Mouse (Mus musculus) hindbrain, embryonic 14.5 days (tissue): ENCODE measurements around the gene Ptprb. TPM values are rescaled to one million over a fixed set of nuclear protein-coding genes. Genes with fewer than 3 reads are reported as not detected.

Source experiments
- ATAC-seq: fragments of 200-750 bp; cut with Nextera tagmentation; 2 replicates; pipeline ENCODE4 v1.8.0; 2017; ENCODE audit warnings: moderate number of reproducible peaks, mild to moderate bottlenecking, moderate TSS enrichment, moderate library complexity; ENCODE audit not compliant: low FRiP score
- DNase-seq: peaks from one replicate; pipeline ENCODE4 v3.0.0-alpha.2; 2015; ENCODE audit warnings: low spot score
- H3K27ac ChIP-seq: fragments of 300-500 bp; sonication (generic); 2 replicates; pipeline ENCODE4 v1.5.1; 2014; ENCODE audit warnings: mild to moderate bottlenecking, moderate library complexity
- H3K27me3 ChIP-seq: fragments of 300-500 bp; sonication (generic); 2 replicates; pipeline ENCODE4 v1.6.1; 2014; ENCODE audit warnings: mild to moderate bottlenecking, low read length, mixed read lengths; ENCODE audit not compliant: control insufficient read depth, insufficient read depth
- H3K36me3 ChIP-seq: fragments of 300-500 bp; sonication (generic); replicated peaks from 2 replicates; pipeline ENCODE4 v1.6.1; 2014; ENCODE audit not compliant: control insufficient read depth, insufficient read depth
- H3K4me1 ChIP-seq: fragments of 300-500 bp; sonication (generic); replicated peaks from 2 replicates; pipeline ENCODE4 v1.6.1; 2014; ENCODE audit warnings: antibody characterized with exemption, low read length, mixed read lengths; ENCODE audit not compliant: control insufficient read depth, insufficient read depth
- H3K4me2 ChIP-seq: fragments of 300-500 bp; sonication (generic); replicated peaks from 2 replicates; pipeline ENCODE4 v1.6.1; 2014; ENCODE audit warnings: mild to moderate bottlenecking, moderate library complexity
- H3K4me3 ChIP-seq: fragments of 300-500 bp; sonication (generic); replicated peaks from 2 replicates; pipeline ENCODE4 v1.5.1; 2014; ENCODE audit warnings: mild to moderate bottlenecking, low read length
- H3K9ac ChIP-seq: fragments of 300-500 bp; sonication (generic); 2 replicates; pipeline ENCODE4 v1.6.1; 2014
- H3K9me3 ChIP-seq: fragments of 300-500 bp; sonication (generic); 2 replicates; pipeline ENCODE4 v1.6.1; 2016; ENCODE audit warnings: low read length; ENCODE audit not compliant: control insufficient read depth
- WGBS: fragments of 180-500 bp; shearing (Covaris S2); extraction: QIAGEN DNeasy Blood & Tissue Kit; methylation state at CpG from one replicate; pipeline ENCODE4 v1.1.7; 2014; 5-methylcytosine and 5-hydroxymethylcytosine counted together
- polyA plus RNA-seq: library from polyadenylated mRNA; unstranded; fragments of >200 nt; fragmentation: Nextera tagmentation; extraction: Ambion mirVana; gene quantifications from 2 replicates; pipeline ENCODE4 v1.2.1, GENCODE M21; 2014

The Ptprb gene
- polyA plus RNA-seq, 1 experiment from 2014 or later: 5.0 TPM

GRCm38 (mm10) chr10:116346618-116347184 lies 71.4 kb downstream of the Ptprb start:
- no peaks in the 10 kb centered on the region for H3K4me1 ChIP-seq
- no peaks in the 10 kb centered on the region for H3K36me3 ChIP-seq
- ATAC-seq (no peak), DNase-seq (no peak)
- no peak overlapping the region for H3K4me3 ChIP-seq
- H3K4me2 ChIP-seq: no peak overlapping the region
- WGBS: 86% methylated on average over 15 of the region's 15 CpGs
- no peaks in the 10 kb centered on the region for H3K27me3 ChIP-seq
- no peak overlapping the region for H3K27ac ChIP-seq
- H3K9ac ChIP-seq: no peak overlapping the region
- H3K9me3 ChIP-seq: no peaks in the 10 kb centered on the region

GRCm38 (mm10) chr10:116349004-116349403 lies 73.7 kb downstream of the Ptprb start:
- no peaks in the 10 kb centered on the region for H3K36me3 ChIP-seq

GRCm38 (mm10) chr10:116350532-116350931 lies 75.2 kb downstream of the Ptprb start:
- no peak for DNase-seq
- H3K27me3 ChIP-seq: no peaks in the 10 kb centered on the region
- WGBS: 22% methylated on average over 13 of the region's 13 CpGs
- no peak overlapping the region for H3K4me3 ChIP-seq
- H3K9me3 ChIP-seq: no peaks in the 10 kb centered on the region
- no peak for ATAC-seq
- H3K4me2 ChIP-seq: no peak overlapping the region
- H3K9ac ChIP-seq: no peak overlapping the region
- H3K27ac ChIP-seq: no peak overlapping the region
- H3K4me1 ChIP-seq: no peaks in the 10 kb centered on the region
- no peaks in the 10 kb centered on the region for H3K36me3 ChIP-seq

More at GRCm38 (mm10) chr10:116349004-116349403, 73.7 kb downstream of the Ptprb start:
- Histone ChIP-seq H3K4me2 (no peak overlapping the region), H3K4me1 (no peaks in the 10 kb centered on the region), H3K27ac (no peak overlapping the region), H3K9me3 (no peaks in the 10 kb centered on the region), H3K27me3 (no peaks in the 10 kb centered on the region), H3K9ac (no peak overlapping the region), H3K4me3 (no peak overlapping the region)
- WGBS: 92% methylated on average over 6 of the region's 6 CpGs
- DNase-seq (no peak), ATAC-seq (no peak)

GRCm38 (mm10) chr10:116354372-116354771 lies 79.0 kb downstream of the Ptprb start:
- Histone ChIP-seq H3K4me3 (no peak overlapping the region), H3K36me3 (no peaks in the 10 kb centered on the region), H3K4me2 (no peak overlapping the region), H3K27me3 (no peaks in the 10 kb centered on the region), H3K9ac (no peak overlapping the region), H3K4me1 (no peaks in the 10 kb centered on the region), H3K27ac (no peak overlapping the region), H3K9me3 (no peaks in the 10 kb centered on the region)
- DNase-seq (no peak), ATAC-seq (no peak)
- 42% methylated on average over 5 of the region's 5 CpGs for WGBS

- Histone ChIP-seq H3K4me3 (no peak overlapping the region), H3K27me3 (no peaks in the 10 kb centered on the region), H3K4me1 (no peaks in the 10 kb centered on the region), H3K9ac (no peak overlapping the region), H3K27ac (peak overlapping the region; percentile 58; the same call in 1 of the 2 replicates), H3K4me2 (no peak overlapping the region), H3K9me3 (no peaks in the 10 kb centered on the region), H3K36me3 (no peaks in the 10 kb centered on the region)
- DNase-seq (peak; percentile 64), ATAC-seq (peak; percentile 77; the same call in 1 of the 2 replicates)
- 37% methylated on average over 6 of the region's 6 CpGs for WGBS
These were observed 86.9 kb downstream of the Ptprb start for GRCm38 (mm10) chr10:116362181-116362580.

- no peaks in the 10 kb centered on the region for H3K9me3 ChIP-seq
- DNase-seq (no peak), ATAC-seq (peak; percentile 59; the same call in 1 of the 2 replicates)
- no peaks in the 10 kb centered on the region for H3K4me1 ChIP-seq
- H3K36me3 ChIP-seq: no peaks in the 10 kb centered on the region
- H3K27ac ChIP-seq: 0 out of 2 replicates have a peak overlapping the region, but pooled peaks have one; percentile 58
- no peak overlapping the region for H3K9ac ChIP-seq
- no peak overlapping the region for H3K4me3 ChIP-seq
- H3K27me3 ChIP-seq: no peaks in the 10 kb centered on the region
- 58% methylated on average over 8 of the region's 8 CpGs for WGBS
- H3K4me2 ChIP-seq: no peak overlapping the region
These were observed 87.3 kb downstream of the Ptprb start for GRCm38 (mm10) chr10:116362645-116363044.

- 62% methylated on average over 7 of the region's 7 CpGs for WGBS
- Histone ChIP-seq H3K27me3 (no peaks in the 10 kb centered on the region), H3K4me3 (no peak overlapping the region), H3K4me1 (no peaks in the 10 kb centered on the region), H3K27ac (no peak overlapping the region), H3K9ac (no peak overlapping the region), H3K9me3 (no peaks in the 10 kb centered on the region), H3K4me2 (no peak overlapping the region), H3K36me3 (no peaks in the 10 kb centered on the region)
- no peak for ATAC-seq
- no peak for DNase-seq
These were observed 89.4 kb downstream of the Ptprb start for GRCm38 (mm10) chr10:116364759-116365158.

GRCm38 (mm10) chr10:116370991-116371725 lies 95.8 kb downstream of the Ptprb start:
- Histone ChIP-seq H3K4me2 (no peak overlapping the region), H3K27ac (0 out of 2 replicates have a peak overlapping the region, but pooled peaks have one; percentile 9), H3K9ac (no peak overlapping the region), H3K4me3 (no peak overlapping the region), H3K27me3 (no peaks in the 10 kb centered on the region), H3K36me3 (no peaks in the 10 kb centered on the region), H3K9me3 (no peaks in the 10 kb centered on the region), H3K4me1 (no peaks in the 10 kb centered on the region)
- peak; percentile 70 for ATAC-seq
- DNase-seq: no peak
- 27% methylated on average over 6 of the region's 6 CpGs for WGBS

GRCm38 (mm10) chr10:116374111-116374510 lies 98.8 kb downstream of the Ptprb start:
- H3K36me3 ChIP-seq: no peaks in the 10 kb centered on the region
- H3K9me3 ChIP-seq: no peaks in the 10 kb centered on the region
- H3K4me1 ChIP-seq: no peaks in the 10 kb centered on the region
- no peaks in the 10 kb centered on the region for H3K27me3 ChIP-seq
- H3K4me3 ChIP-seq: no peak overlapping the region
- DNase-seq: no peak
- ATAC-seq: no peak
- no peak overlapping the region for H3K27ac ChIP-seq
- no peak overlapping the region for H3K4me2 ChIP-seq
- H3K9ac ChIP-seq: no peak overlapping the region
- WGBS: 88% methylated on average over 6 of the region's 6 CpGs
